Mouse (Mus musculus): ENCODE measurements around the gene Atg9b.

The Atg9b gene

DNA sequence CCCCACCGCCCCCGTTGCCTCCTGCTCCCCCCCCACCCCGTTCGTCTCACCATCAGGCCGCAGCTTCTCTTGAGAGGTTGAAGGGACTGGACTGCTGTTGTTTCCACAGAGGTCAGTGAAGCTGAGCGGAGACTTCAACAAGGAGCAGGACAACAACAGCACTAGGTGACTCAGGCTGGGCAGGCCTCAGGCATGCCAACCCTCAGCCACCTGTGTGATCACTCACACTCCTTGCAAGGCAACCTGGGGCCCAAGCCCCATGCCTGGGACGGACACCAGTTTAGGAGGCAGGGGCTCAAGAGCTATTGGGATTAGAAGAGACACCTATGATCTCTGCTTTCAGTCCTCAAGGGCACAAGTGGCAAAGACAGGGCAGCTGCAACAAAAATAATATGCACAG, at the start of gene Atg9b:
TSS of gene Atg9b (minus strand) at position 280 of the 400 bp plus-strand sequence.
- ChIA-PET POLR2A (interaction anchor here (0.7 to 4.0 kb wide), 16 partner anchors 7 to 537 kb away, joined by 3 to 65 read pairs (median 4); partner anchors contain the start of genes Cdk5 (in 1 of the 4), Kcnh2 (in 1 of the 4), Klhl7 (in 1 of the 4) and Slc4a2 (in 1 of the 4)), CTCF (interaction anchor here in 3 of 4 experiments (0.8 to 7.5 kb wide), 11 partner anchors 7 to 92 kb away, joined by 3 to 76 read pairs (median 5); partner anchors contain the start of gene Asic3 (in 1 of the 3))

DNA sequence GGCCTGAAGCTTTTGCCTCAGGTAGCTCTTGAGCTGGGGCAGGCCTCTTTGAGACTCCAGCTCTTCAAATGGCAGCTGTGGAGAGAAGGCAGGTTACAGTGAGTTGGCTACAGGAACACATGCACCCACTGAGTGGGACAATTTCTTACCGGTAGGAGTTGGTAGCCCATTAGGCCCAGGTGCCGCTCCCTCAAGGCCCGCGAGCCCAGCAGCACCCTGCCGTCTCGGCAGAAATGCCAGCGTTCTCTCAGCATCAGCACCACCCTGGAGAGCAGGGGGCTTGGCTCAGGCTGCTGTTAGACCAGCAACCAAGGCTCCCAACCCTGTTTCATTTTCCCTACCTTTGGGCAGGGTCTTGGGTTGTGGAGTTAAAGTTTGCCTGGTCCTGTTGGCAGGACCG, 49.2 kb upstream of the Atg9b start:
- ChIA-PET POLR2A (interaction anchor here in 2 of 4 experiments (0.9 to 2.1 kb wide), 6 partner anchors 9 to 107 kb away, joined by 3 to 8 read pairs (median 4); partner anchors contain the start of genes Cdk5 (in 2 of the 2) and Slc4a2 (in 2 of the 2)), CTCF (no interaction called here)

DNA sequence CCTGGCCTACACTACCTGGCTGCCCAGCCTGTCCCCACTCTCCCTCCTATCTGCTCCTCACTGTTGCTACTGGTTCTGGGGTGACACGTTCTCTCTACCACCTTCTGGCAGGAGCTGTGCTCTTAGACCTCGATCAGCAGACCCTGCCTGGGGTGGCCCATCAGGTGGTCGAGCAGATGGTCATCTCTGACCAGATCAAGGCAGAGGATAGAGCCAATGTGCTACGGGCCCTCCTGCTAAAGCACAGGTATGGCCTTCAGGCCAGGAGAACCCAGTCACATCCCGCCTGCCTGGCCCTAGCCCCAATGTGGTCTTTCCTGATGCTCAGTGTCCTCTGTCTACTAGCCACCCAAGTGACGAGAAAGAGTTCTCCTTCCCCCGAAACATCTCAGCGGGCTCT, 42.0 kb upstream of the Atg9b start:
- ChIA-PET POLR2A (interaction anchor here in 3 of 4 experiments (0.9 to 5.0 kb wide), 10 partner anchors 8 to 18 kb away, joined by 3 to 45 read pairs (median 11); partner anchors contain the start of genes Fastk (in 2 of the 3) and Tmub1 (in 2 of the 3)), CTCF (interaction anchor here in 1 of 4 experiments (0.9 to 2.7 kb wide), 3 partner anchors 8 to 36 kb away, joined by 3 to 11 read pairs (median 8); no protein-coding TSS in a partner anchor)

- POLR2A ChIA-PET = interaction anchor here in 3 of 4 experiments (0.6 to 4.5 kb wide), 15 partner anchors 11 to 73 kb away, joined by 3 to 34 read pairs (median 4); partner anchors contain the start of genes Fastk (in 2 of the 3), Abcb8 (in 1 of the 3) and Agap3 (in 1 of the 3)
- CTCF ChIA-PET = interaction anchor here (0.6 to 1.7 kb wide), 9 partner anchors 10 to 53 kb away, joined by 3 to 6 read pairs (median 4); partner anchors contain the start of gene Abcb8 (in 1 of the 4)
Observed at GRCm38 (mm10) chr5:24428596-24428995, 36.7 kb upstream of the Atg9b start.

DNA sequence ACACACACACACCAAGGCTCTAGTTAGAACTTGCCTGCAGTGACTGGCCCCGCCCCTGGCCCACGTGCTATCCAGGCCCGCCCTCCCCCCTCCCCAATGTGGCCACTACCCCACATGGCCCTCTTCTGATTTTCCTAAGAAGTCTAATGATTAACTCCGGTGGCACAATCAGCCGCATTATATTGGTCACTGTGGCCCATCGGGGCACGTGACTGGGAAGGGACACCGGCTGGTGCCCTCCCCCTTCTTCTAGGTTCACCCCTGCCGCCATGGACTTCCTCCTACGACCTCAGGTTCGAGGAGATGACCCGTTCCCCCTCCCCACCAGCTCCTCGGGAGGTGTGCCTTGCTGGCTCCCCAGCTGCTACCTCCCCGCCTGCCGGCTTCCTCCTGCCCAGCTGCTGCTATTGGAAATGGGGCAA, 36.0 kb upstream of the Atg9b start:
- CTCF ChIA-PET = interaction anchor here (0.6 to 1.9 kb wide), 10 partner anchors 11 to 67 kb away, joined by 3 to 6 read pairs (median 4); partner anchors contain the start of genes Abcb8 (in 1 of the 4) and Fastk (in 1 of the 4)
- POLR2A ChIA-PET = interaction anchor here in 3 of 4 experiments (0.6 to 4.5 kb wide), 16 partner anchors 10 to 1100 kb away, joined by 3 to 34 read pairs (median 4); partner anchors contain the start of genes Fastk (in 2 of the 3), Abcb8 (in 1 of the 3) and Agap3 (in 1 of the 3)

DNA sequence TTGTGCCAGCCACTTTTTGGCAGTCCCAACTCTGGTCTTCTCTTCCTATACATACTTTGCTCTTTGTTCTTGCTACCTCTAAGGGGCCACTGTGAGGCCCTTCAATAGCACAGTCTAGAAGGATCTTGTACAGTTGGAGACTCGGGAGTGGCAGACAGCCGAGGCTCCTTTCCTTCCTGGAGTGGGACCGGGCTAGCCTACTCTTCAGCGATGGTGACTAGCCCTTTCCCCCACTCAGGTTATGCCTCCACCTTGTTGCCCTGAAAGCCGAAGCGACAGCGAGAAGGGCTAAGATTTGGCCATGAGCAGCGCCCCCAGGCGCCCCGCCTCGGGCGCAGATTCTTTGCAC, 35.3 kb upstream of the Atg9b start:
- CTCF ChIA-PET = interaction anchor here (0.6 to 3.1 kb wide), 14 partner anchors 11 to 454 kb away, joined by 3 to 34 read pairs (median 4); partner anchors contain the start of genes Abcb8 (in 1 of the 4) and Fastk (in 1 of the 4)
- POLR2A ChIA-PET = interaction anchor here (0.7 to 4.5 kb wide), 12 partner anchors 8 to 33 kb away, joined by 3 to 34 read pairs (median 11); partner anchors contain the start of genes Fastk (in 2 of the 4), Abcb8 (in 1 of the 4), Asic3 (in 1 of the 4) and Tmub1 (in 1 of the 4)

DNA sequence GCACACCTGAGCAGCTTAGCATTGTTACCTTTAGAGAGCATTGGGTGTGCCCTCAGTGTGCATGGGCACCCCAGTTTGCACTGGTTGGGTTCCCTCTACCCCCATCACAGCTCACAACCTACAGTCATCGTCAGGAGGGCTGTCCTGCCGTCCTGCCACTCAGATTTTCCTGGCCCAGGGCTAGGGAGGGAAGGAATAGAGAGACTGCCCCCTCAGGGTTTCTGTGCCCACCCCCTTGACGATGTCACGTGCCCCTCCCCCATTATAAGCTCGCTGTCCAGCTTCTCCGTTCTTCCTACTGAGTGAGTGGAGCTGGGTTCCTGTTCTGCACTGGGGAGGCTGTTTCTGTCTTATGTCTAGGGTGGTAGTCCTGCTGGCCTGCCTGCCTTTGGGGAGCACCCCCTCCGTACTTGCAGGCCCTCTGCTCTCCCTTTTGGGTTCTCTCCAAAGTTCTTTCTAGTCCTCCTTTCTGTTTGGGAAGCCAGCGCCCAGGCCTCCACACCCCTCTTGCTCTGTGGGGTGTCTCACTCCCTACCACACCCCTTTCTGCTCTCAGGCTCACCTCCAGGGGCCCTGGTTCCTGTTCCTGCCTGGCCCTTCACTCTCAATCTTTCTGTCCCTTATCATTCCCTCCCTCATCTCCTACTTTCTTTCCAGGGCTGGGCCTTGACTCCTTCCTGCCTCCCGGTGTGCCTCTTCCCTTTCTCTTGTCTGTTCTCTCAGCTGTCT, 34.8 kb upstream of the Atg9b start:
- CTCF ChIA-PET = interaction anchor here (0.6 to 3.1 kb wide), 17 partner anchors 10 to 671 kb away, joined by 3 to 34 read pairs (median 5); partner anchors contain the start of genes Fastk (in 2 of the 4) and Abcb8 (in 1 of the 4)
- POLR2A ChIA-PET = interaction anchor here in 3 of 4 experiments (0.6 to 4.5 kb wide), 10 partner anchors 8 to 259 kb away, joined by 3 to 34 read pairs (median 12); partner anchors contain the start of genes Fastk (in 2 of the 3), Abcb8 (in 1 of the 3), Asic3 (in 1 of the 3) and Tmub1 (in 1 of the 3)

GRCm38 (mm10) chr5:24426037-24426432, 34.1 kb upstream of the Atg9b start:
- ChIA-PET POLR2A (interaction anchor here (0.6 to 4.5 kb wide), 24 partner anchors 9 to 488 kb away, joined by 3 to 34 read pairs (median 7); partner anchors contain the start of genes Fastk (in 3 of the 4), Tmub1 (in 2 of the 4), Abcb8 (in 1 of the 4) and Abcf2 (in 1 of the 4)), CTCF (interaction anchor here (0.6 to 3.1 kb wide), 27 partner anchors 9 to 670 kb away, joined by 3 to 34 read pairs (median 6); partner anchors contain the start of genes Abcb8 (in 2 of the 4), Fastk (in 2 of the 4) and Asic3 (in 1 of the 4))

- ChIA-PET CTCF (interaction anchor here (0.6 to 3.1 kb wide), 29 partner anchors 9 to 374 kb away, joined by 3 to 34 read pairs (median 6); partner anchors contain the start of genes Abcb8 (in 2 of the 4), Fastk (in 2 of the 4) and Asic3 (in 1 of the 4)), POLR2A (interaction anchor here (0.7 to 4.5 kb wide), 32 partner anchors 9 to 488 kb away, joined by 3 to 34 read pairs (median 5); partner anchors contain the start of genes Fastk (in 3 of the 4), Tmub1 (in 3 of the 4), Agap3 (in 2 of the 4) and Abcb8 (in 1 of the 4))
Observed at GRCm38 (mm10) chr5:24425421-24426036, 33.6 kb upstream of the Atg9b start.

GRCm38 (mm10) chr5:24424861-24425411, 33.0 kb upstream of the Atg9b start:
- POLR2A ChIA-PET = interaction anchor here (0.6 to 4.5 kb wide), 35 partner anchors 8 to 489 kb away, joined by 3 to 34 read pairs (median 4); partner anchors contain the start of genes Fastk (in 3 of the 4), Tmub1 (in 3 of the 4), Agap3 (in 2 of the 4) and Abcb8 (in 1 of the 4)
- CTCF ChIA-PET = interaction anchor here (0.6 to 3.1 kb wide), 27 partner anchors 9 to 373 kb away, joined by 3 to 34 read pairs (median 6); partner anchors contain the start of genes Abcb8 (in 2 of the 4) and Fastk (in 2 of the 4)

DNA sequence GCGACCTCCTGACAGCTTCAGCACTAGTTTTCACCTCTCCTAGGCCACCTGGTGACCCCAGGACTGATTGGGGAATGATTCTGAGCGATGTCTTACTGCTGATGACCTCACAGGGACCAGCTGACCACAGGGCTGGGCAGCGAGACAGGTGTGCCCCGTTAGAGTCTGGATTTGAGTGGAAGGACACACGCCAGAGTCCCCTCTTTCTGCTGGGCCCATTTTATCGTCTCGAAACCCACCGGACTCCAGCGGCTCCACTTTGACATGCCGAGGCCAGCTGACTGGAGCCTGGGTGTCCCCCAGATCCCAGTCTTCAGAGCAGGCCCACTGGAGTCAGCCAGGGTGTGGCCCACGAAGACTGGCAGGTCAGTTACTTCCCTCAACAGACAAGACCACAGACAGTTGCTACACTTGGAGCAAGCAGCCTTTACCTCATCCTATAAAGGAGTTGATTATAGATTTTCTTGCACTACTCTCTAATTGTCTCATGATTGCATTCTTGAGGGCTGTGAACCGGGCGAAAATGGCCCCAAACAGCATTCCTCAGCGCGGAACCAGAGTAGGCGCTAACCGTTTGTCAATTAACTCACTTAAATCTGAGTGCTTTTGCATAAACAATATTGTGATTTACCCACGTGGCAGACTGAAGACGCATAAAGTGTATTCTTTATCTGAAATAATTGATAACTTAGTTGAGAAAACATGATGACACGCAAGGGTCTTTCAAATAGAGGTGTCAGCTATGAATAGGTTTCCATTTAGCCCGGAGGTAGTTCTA, 32.2 kb upstream of the Atg9b start:
- ChIA-PET POLR2A (interaction anchor here (0.5 to 4.2 kb wide), 43 partner anchors 8 to 327 kb away, joined by 3 to 25 read pairs (median 4); partner anchors contain the start of genes Tmub1 (in 3 of the 4), Asic3 (in 2 of the 4), Fastk (in 2 of the 4) and Abcb8 (in 1 of the 4)), CTCF (interaction anchor here in 3 of 4 experiments (0.6 to 3.1 kb wide), 16 partner anchors 8 to 173 kb away, joined by 3 to 34 read pairs (median 5); partner anchors contain the start of genes Abcb8 (in 3 of the 3) and Fastk (in 1 of the 3))

- ChIA-PET POLR2A (interaction anchor here in 3 of 4 experiments (0.5 to 4.2 kb wide), 35 partner anchors 10 to 328 kb away, joined by 3 to 25 read pairs (median 4); partner anchors contain the start of genes Asic3 (in 2 of the 3), Fastk (in 2 of the 3), Tmub1 (in 2 of the 3) and Abcb8 (in 1 of the 3)), CTCF (interaction anchor here in 3 of 4 experiments (0.7 to 1.5 kb wide), 9 partner anchors 12 to 174 kb away, joined by 3 to 14 read pairs (median 4); partner anchors contain the start of gene Abcb8 (in 2 of the 3))
Observed at GRCm38 (mm10) chr5:24423129-24424003, 31.4 kb upstream of the Atg9b start, which contains the start of the genes Cdk5 and Slc4a2. Cdk5 (minus strand) TSS chr5:24423530. Slc4a2 (plus strand) TSS chr5:24423837.

GRCm38 (mm10) chr5:24420381-24420780, 28.4 kb upstream of the Atg9b start:
- CTCF ChIA-PET = interaction anchor here in 2 of 4 experiments (0.6 to 1.2 kb wide), 2 partner anchors 85 to 216 kb away, joined by 4 read pairs; no protein-coding TSS in a partner anchor
- POLR2A ChIA-PET = interaction anchor here in 2 of 4 experiments (0.8 to 2.0 kb wide), 3 partner anchors 14 to 25 kb away, joined by 3 to 7 read pairs (median 4); partner anchors contain the start of gene Fastk (in 2 of the 2)

DNA sequence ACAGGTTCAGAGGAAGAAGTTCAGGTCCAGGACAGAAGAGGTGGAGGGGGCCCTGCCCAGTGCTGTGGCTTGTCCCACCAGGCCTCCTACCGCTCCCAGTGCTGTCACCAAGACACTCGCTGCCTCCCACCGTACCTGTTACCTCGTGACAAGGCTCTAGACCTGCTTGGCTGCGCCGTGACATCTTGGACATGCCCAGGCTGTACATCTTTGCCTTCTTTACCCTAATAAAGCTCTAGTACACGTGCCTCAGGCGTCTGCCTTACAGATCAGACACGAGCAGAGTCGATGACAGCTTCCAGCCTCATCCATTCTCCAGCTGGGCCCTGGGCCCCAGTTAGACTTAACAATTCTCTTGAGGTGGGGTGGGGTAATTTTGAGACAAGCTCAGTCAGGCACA, 25.6 kb upstream of the Atg9b start:
- POLR2A ChIA-PET = interaction anchor here in 2 of 4 experiments (1.2 to 4.0 kb wide), 8 partner anchors 11 to 34 kb away, joined by 4 to 27 read pairs (median 12); partner anchors contain the start of genes Abcb8 (in 2 of the 2) and Fastk (in 1 of the 2)
- CTCF ChIA-PET = interaction anchor here in 2 of 4 experiments (1.2 to 5.0 kb wide), 8 partner anchors 10 to 183 kb away, joined by 3 to 76 read pairs (median 12); partner anchors contain the start of genes Abcb8 (in 1 of the 2) and Atg9b (in 1 of the 2)

All from embryonic stem cell, embryonic (primary cell).